Mouse (Mus musculus) heart, adult 2 months (tissue): ENCODE results near the gene Dgkg.

Source experiments
- CTCF ChIP-seq: fragments of 200-600 bp; IDR thresholded peaks from 2 replicates; pipeline ENCODE4 v1.8.1; 2022; ENCODE audit warnings: antibody characterized with exemption, mild to moderate bottlenecking, moderate library complexity
- EP300 ChIP-seq: fragments of 200-500 bp; IDR thresholded peaks from 2 replicates; pipeline ENCODE4 v1.6.1; 2011; ENCODE audit warnings: low read depth, low read length, control low read depth; ENCODE audit not compliant: insufficient read depth
- POLR2A ChIP-seq: fragments of 200-500 bp; IDR thresholded peaks from 2 replicates; pipeline ENCODE4 v1.6.1; 2011; ENCODE audit warnings: mild to moderate bottlenecking, low read depth, low read length, control low read depth; ENCODE audit not compliant: insufficient read depth

DNA sequence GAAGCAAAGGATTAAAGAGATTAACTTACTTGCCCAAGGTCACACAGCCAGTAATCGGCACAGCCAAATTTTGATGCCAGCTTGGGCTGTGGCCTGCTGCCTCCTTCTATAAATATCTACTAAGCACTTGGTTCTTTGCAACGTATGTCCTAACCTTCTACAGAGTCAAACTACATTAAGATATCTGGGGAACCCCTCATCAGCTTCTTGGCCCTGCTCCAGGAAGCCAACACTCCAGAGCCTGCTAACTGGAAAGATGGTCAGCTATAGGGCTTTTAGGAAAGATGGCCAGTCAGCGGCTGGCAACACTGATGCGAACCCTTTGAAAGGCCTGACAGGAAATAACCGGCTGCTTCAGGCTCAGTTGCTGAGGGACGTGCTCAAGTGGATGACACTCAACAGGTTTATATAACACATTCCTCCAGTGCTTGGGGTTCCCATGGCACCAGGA lies 114.3 kb downstream of the Dgkg start:
- TF ChIP-seq CTCF, result no peak
- TF ChIP-seq POLR2A, result peak; percentile 56; the same call in 1 of the 2 replicates
- TF ChIP-seq EP300, result no peak
